Mouse (Mus musculus): Measurements from ENCODE around the gene Zc3hav1.
"Not testable (repeated sequence)": the region's sequence is repeated elsewhere in the genome, so short reads cannot be mapped to it uniquely, and the experiment has no call there.

The Zc3hav1 gene

DNA sequence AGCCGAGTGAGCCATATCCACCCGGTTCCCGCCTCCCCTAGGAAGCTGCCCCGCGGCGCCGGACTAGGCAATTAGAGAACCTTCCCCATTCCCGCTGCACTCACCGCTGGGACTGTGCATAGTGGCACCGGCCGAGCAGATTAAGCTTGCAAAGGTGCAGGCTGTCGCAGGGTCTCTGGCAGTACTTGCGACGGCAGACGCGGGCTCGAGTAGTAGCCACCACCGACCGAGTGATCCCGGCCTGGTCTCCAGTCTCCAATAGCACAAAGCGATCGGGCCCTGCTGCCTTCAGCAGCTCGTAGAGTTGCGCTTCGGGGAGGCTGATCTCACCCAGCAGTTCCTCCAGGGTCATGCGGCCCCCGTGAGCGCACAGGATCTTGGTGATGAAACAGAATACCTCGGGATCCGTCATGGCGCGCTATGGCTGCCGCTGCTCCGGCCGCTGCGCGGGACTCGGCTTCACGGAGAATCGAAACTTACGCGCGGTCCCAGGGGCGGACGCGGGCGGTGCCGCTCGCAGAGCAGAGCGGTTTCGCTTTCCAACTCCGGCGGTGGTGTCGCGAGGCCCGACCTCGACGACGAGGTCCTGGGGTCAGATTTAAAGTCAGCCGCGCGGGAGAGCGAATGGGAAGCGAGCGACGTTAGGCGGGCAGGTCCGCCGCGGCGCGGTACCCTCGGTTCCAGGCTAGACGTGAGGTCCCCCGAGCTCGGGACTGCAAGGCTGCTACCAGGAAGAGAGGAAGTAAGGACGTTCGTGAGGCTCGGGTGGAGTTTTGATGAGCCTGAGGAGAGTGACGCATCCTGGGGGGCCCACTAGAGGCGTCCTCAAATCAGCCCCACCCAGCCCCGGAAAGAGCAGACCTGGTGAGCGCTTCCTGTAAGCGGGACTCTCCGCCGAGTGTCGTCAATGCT, at the start of gene Zc3hav1:
Gene Zc3hav1 (minus strand): TSS at position 793 of the 912 bp plus-strand sequence.
- peak; percentile 85 for DNase-seq (ENCODE audit: low read depth)

- peak; percentile 70 for DNase-seq (ENCODE audit: low read depth)
These were observed 35.3 kb upstream of the Zc3hav1 start for GRCm38 (mm10) chr6:38389671-38390070.

- peak; percentile 97 for DNase-seq (ENCODE audit: low read depth)
These were observed 26.8 kb upstream of the Zc3hav1 start, which contains the start of gene Ttc26 for GRCm38 (mm10) chr6:38381129-38381771. Ttc26 (plus strand) TSS chr6:38381469.

- no peak for DNase-seq (ENCODE audit: low read depth)
These were observed 26.3 kb upstream of the Zc3hav1 start for GRCm38 (mm10) chr6:38380764-38381128.

DNA sequence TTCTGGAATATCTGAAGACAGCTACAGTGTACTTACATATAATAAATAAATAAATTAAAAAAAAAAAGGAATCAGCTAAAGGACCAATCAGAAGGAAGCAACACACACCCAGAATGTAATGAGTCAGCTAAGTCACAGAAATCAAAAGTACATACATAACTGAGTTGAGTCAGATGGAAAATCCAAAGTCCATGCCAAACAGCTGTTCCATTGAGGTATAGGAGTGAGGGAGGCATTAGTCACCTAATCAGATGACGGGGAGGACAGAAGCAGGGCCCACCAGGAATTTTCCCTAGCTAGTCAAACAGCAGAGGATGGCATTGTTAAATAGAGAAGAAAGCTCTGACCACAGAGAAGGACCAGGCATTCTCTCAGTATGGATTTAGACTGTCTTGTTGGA, 19.9 kb upstream of the Zc3hav1 start:
- peak; percentile 92 for DNase-seq (ENCODE audit: low read depth)

GRCm38 (mm10) chr6:38369945-38370344, 15.5 kb upstream of the Zc3hav1 start:
- no peak for DNase-seq (ENCODE audit: low read depth)

DNA sequence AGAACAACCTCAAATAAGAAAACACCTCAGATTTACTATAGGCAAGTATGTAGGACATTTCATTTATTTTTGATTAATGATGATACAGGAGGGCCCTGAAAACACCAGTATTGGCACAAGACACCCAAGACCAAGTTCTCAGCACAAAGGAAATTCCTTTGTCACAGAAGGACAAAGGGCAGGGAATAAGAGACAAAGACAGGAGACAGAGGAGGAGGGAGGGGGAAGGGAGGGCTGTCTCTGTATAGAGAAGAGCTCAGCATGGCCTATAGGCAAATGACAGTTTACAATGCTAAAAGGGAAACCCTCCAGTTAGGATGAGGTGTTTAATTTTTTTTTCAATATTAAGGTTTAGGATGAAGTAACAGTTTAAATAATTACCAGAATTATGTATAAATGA, 9.7 kb upstream of the Zc3hav1 start:
- no peak for DNase-seq (ENCODE audit: low read depth)

DNA sequence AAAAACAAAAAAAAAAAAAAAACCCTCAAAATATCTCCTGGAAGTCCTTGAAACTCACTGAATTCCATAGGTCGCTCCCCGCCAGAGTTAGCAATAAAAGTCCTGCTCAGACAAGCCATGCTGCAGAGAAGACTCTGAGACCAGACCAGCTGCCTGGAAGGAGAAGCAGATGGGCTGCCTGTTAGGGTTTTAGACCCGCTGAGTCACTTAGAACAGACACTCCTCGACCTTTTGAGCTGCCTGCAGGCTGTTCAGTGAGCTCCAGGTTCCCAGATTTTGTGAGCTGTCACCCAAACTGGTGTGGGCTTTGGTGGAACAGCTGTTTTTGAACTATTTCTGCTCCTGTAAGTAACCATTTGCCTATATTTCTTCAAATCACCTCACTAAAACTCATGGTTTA, 9.0 kb upstream of the Zc3hav1 start:
- DNase-seq (ENCODE audit: low read depth), result peak; percentile 14

GRCm38 (mm10) chr6:38361937-38362336, 7.5 kb upstream of the Zc3hav1 start:
- no peak for DNase-seq (ENCODE audit: low read depth)

DNA sequence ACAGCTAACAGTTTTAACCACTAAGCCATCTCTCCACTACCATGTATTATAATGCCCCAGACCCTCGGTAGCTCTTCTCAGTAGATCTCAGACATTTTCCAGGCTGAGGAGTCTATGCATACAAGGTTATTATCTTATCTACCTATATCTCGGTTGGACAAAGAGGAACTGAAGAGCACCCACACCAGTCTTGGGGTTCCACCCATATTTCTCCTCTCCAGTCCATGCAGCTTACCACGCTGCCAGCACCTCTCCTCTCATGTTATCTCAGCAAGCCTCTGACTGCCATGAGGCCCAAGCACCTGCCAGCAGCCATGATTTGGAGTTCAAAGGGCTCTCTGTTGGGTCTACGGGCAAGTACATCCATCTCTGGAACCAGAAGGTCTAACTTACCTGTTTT, 6.7 kb upstream of the Zc3hav1 start:
- no peak for DNase-seq (ENCODE audit: low read depth)

DNA sequence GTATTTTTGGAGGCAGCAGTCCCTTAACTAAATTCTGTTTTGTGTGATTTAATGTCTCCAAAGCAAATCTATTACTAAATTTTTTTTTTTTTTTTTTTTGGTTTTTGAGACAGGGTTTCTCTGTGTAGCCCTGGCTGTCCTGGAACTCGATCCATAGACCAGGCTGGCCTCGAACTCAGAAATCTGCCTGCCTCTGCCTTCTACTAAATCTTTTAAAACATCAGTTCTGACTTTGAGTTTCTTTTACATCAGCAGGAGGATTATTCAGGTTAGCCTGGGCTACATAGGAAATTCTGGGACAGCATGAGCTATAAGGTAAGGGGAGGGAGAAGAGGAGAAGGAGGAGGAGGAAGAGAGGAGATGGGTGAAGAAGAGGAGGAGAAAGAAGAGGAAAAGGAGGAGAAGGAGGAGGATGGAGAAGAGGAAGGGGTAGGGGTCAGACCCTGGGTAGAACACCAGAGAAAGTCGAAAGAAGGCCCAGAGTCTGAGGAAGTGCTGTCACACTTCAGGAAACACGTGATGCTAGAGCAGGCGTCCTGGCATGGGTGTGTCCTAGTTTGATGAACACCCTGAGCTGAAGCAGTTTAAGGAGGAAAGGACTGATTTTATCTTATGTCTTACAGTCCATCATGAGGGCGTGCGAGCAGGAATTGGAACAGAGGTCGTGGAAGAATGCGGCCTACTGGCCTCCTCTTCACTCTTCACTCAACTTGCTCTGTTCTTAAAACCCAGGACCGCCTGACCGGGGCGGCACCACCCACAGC, 5.5 kb upstream of the Zc3hav1 start:
- no peak for DNase-seq (ENCODE audit: low read depth)

GRCm38 (mm10) chr6:38359044-38359735, 4.8 kb upstream of the Zc3hav1 start:
- DNase-seq (ENCODE audit: low read depth), result not testable (repeated sequence)

- no peak for DNase-seq (ENCODE audit: low read depth)
These were observed 4.0 kb upstream of the Zc3hav1 start for GRCm38 (mm10) chr6:38358253-38359027.

DNA sequence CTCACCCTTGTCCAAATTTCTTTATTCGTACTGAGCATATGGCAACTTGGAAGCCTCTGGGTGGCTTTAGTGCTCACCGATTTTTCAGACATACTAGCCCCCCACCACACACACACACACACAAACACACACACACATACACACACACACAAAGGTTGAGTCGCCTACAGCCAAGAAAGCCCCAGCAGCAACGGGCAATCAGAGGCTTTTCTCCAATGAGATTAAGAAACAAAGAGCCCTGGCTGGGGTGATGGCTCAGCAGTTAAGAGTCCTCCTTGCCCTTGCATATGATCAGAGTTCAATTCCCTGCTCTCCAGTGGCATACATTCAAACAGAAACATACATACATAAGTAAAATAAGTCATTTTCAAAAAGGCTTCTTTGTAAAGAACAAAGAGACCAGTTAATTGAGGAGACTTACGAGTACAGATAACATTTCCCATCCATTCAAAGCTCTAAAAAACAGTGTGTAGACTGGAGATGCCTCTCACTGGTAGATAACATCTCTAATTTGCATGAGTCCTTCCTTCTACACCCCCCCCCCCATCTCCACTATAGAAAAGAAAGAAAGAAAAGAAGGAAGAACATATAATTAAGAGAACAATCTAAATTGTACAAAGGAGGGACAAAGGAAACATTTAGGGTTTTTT, 3.3 kb upstream of the Zc3hav1 start:
- no peak for DNase-seq (ENCODE audit: low read depth)

GRCm38 (mm10) chr6:38356661-38357433, 2.4 kb upstream of the Zc3hav1 start:
- not testable (repeated sequence) for DNase-seq (ENCODE audit: low read depth)

- DNase-seq (ENCODE audit: low read depth), result peak; percentile 78
These were observed 1.5 kb upstream of the Zc3hav1 start for GRCm38 (mm10) chr6:38355862-38356261.

GRCm38 (mm10) chr6:38355354-38355823, 986 bp upstream of the Zc3hav1 start:
- DNase-seq (ENCODE audit: low read depth), result no peak

DNA sequence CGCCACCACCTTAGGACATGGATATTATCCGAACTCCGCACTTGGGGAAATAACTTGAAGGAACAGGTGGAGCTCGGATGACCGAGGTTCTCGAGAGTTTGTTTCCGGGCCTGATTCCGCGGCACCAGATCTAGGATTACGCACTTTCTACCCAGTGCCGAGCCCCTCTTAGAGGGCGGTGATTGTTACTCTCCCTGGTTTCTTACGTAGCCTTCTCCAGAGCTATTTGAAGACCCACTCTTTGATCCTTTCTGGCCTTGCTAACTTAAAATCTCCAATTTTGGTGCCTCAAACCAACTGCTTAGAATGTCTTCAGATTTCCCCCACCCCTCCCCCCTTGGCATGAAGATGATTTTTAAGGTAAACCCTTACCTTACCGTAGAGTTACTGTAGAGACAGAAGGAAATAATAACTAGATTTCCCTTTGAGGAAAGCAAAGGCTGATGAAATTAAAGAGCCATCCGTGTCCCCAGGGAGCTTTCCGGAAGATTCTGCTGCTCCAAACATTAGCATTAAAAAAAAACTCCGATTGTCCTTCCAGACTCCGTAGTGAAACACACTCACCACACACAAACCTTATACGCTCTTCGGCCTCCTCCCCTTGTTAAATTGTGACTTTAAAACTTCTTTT, 435 bp upstream of the Zc3hav1 start:
- peak; percentile 29 for DNase-seq (ENCODE audit: low read depth)

DNA sequence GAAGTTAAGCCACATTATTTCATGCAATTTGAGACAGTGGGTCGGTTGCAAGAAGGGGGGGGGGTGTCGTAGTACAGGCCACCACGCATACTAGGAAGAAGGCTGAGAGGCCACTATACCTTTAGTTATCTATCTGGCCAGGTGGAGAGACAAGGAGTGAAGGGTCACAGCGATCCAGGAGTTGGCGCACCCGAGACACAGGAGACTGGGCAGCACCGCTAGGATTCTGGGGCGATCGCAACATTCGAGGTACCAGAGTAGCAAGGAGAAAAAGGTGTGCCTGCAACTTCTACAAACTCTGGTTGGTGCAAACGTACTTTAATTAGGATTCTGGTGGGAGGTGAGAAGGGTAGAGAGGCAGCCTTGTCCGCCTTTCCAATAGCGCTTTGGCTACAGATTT, 1.2 kb downstream of the Zc3hav1 start:
- no peak for DNase-seq (ENCODE audit: low read depth)

Measured in NIH3T3 (cell line).